In the genomic region with DNA sequence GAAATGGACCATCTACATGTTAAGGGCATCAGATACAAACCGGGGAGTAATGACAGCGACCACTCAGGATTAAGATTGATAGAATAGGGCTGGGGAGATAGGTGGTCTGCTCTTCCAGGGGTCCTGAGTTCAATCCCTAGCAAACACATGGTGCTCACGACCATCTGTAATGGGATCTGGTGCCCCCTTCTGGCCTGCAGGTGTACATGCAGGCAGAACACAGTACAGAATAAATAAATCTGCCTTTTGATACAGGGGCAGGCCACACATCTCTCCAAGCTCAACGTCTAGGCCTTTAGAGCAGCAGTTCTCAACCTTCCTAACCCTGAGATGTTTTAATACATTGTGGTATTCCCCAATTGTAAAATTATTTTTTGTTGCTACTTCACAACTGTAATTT, we compare ENCODE assay signal across 1 mouse cellular context.
TF ChIP-seq lines count a peak whose summit lies in the region.

No protein-coding gene starts in this region.

TF ChIP-seq in CH12.LX, 34 proteins besides CTCF, POLR2A, EP300 and RAD21 (continued from another document):
- no peak for TF ChIP-seq TCF12 (IDR thresholded peaks at IDR 0.05; ENCODE audit: low read depth, low read length)
